Mouse (Mus musculus): Measurements from ENCODE around the gene Arl6ip4.

DNA sequence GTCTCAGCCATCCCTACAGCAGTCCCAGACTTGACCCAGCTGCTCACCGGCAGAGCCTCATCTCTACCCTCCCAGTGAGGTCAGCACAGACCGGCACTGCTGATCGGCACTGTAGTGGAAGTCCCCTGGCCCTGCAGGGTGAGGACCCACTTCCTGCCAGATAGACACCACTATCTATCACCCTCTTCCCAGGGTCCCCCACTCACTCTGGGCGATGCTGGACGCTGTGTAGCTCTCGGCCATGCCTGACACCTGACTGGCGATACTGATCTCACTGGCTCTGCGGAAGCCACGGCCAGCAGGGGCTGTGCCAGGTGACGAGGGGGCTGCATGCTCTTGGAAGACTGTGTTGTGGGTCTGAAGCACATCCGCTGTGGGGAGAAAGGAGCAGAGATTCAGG lies 9.2 kb downstream of the Arl6ip4 start:
- TF ChIP-seq GATA1 (IDR thresholded peaks at IDR 0.05; ENCODE audit: borderline replicate concordance, low read length): no peak
- TF ChIP-seq FLI1 (IDR thresholded peaks at IDR 0.05; ENCODE audit: low read length): no peak
